Mouse (Mus musculus): ENCODE results near the gene Sv2a. TPM values are rescaled to one million over a fixed set of nuclear protein-coding genes. Genes with fewer than 3 reads are reported as not detected.

Gene Sv2a
- polyA plus RNA-seq (2012; rRNA removed) (0.39 and 0.48 TPM in 2 replicates), polyA plus RNA-seq (2014; fragmentation: Nextera tagmentation; extraction: Ambion mirVana) (0.10 and 0.39 TPM in 2 replicates)

DNA sequence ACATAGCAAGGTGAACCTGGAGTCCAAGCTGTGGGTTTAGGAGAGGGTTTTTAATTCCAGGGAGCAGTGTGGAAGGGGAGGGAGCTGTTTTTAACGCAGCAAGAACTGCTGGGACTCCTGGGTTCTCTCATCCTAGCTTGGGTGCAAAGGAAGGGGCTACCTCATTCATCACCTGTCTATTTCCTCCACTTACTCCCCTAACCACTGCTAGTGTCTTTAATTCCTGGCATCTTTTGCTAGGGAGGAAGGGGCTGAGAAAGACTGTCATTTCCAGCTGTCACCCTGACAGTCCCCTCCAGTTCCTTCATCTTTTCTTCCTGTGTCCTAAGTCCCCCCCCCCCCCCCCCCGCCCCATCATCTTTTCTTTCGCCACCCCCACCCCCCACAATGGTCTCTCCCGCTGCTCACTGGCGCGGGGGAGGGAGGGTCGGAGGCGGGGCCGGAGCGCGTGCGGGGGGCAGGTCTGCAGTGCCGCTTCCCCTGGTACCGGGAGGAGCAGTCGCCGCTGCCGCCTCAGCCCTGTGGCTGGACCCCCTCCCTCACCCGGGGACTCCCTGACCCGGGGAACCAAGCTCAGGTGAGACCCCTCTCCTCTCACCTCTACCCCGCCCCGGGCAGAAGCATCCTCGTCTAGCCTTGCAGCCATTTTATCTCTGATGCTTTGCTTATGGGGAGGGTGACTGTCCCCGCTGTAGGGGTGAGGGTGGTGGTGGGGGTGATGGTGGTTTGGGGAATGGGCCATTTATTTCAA, at the start of gene Sv2a:
TSS of gene Sv2a (plus strand) at position 425 of the 751 bp plus-strand sequence.
- H3K27me3 ChIP-seq (ENCODE audit: control insufficient read depth, insufficient read depth, low read length): peaks cover 3% of the 10 kb centered on the region; the same call in 1 of the 2 replicates
- H3K9ac ChIP-seq (replicated peaks): no peak within 1 kb of the TSS; the same call in 1 of the 2 replicates
- peak within 1 kb of the TSS; percentile 41 to 47 for H3K4me3 ChIP-seq (ENCODE audit: insufficient read depth in 1 of 2, low read depth in 2 of 2, low read length in 2 of 2)
- no peak within 1 kb of the TSS for H3K27ac ChIP-seq
- peak within 1 kb of the TSS; percentile 61 for H3K4me2 ChIP-seq (ENCODE audit: low read depth)
- DNase-seq (ENCODE audit: low read depth in 3 of 3, low spot score in 3 of 3): no peak
- peaks cover 0 to 9% of the 10 kb centered on the region in 2 experiments; a peak in 2 of 4 replicates for H3K4me1 ChIP-seq (replicated peaks; ENCODE audit: control insufficient read depth in 2 of 2, insufficient read depth in 2 of 2, low read length in 1 of 2)
- TF ChIP-seq CTCF (IDR thresholded peaks at IDR 0.05; ENCODE audit: low read depth) (no peak), EP300 (IDR thresholded peaks at IDR 0.05; ENCODE audit: low read depth) (no peak)
- ATAC-seq (ENCODE audit: insufficient read depth): no peak
- WGBS (ENCODE audit: insufficient replicate concordance): 1% methylated on average over 17 of the region's 23 CpGs
- no peaks in the 10 kb centered on the region for H3K9me3 ChIP-seq (ENCODE audit: control insufficient read depth, low read length)
- H3K36me3 ChIP-seq (replicated peaks; ENCODE audit: control insufficient read depth, insufficient read depth, low read depth): peaks cover 19% of the 10 kb centered on the region

DNA sequence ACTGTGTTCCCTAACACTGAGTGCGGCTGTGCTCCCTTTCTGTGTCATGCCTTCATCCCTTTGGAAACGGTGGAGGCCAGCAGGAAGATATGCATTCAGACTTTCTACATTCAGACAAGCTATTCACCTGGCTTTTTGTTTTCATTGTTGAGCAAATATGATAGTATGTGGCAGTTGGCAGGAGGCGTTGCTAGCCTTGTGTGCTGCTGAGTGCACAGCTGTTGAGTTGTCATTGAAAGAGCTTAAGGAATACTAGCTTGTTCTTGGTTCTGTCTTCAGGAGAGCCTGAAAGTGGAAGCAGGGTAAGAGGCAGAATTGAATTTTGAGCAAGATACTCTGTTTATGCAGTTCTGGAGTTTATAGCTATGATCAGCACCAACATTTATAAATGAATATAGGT, 48.5 kb upstream of the Sv2a start:
- no peak for ATAC-seq (ENCODE audit: insufficient read depth)
- WGBS (ENCODE audit: insufficient replicate concordance): 80% methylated on average over 3 of the region's 3 CpGs
- H3K4me1 ChIP-seq (replicated peaks; ENCODE audit: control insufficient read depth in 2 of 2, insufficient read depth in 2 of 2, low read length in 1 of 2): no peaks in the 10 kb centered on the region

DNA sequence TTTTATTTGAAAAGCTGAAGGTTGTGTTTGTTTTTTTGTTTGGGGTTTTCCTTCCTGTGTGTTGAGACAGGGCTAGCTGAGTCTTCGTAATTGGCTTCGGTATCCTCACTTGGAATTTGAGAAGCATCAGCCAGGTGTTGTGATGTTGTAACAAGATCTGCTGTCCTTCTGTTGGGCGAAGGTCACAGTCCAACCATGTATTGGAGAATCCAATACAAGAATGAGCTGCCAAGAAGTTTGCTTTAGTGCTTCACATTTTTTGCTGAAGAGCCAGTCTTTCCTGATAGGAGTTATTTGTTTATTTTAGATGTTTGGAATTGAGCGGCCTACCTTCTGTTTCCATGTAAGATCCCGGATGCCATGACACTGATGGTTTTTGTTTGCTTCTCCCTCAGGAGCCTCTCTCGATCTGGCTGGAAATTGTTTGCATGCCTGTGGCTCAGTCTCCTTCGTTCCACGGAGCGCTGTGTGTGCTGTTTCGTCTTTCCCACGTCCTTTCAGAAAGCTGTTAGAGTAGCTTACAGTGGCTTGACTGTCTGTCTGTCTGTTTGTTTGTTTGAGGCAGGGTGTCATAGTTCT, 47.5 kb upstream of the Sv2a start:
- DNase-seq (ENCODE audit: low read depth in 3 of 3, low spot score in 3 of 3) (no peak), ATAC-seq (ENCODE audit: insufficient read depth) (no peak)
- no peak overlapping the region for H3K4me2 ChIP-seq (ENCODE audit: low read depth)
- WGBS (ENCODE audit: insufficient replicate concordance): 72% methylated on average over 11 of the region's 11 CpGs
- H3K27me3 ChIP-seq (ENCODE audit: control insufficient read depth, insufficient read depth, low read length): no peaks in the 10 kb centered on the region
- H3K4me1 ChIP-seq (replicated peaks; ENCODE audit: control insufficient read depth in 2 of 2, insufficient read depth in 2 of 2, low read length in 1 of 2): no peaks in the 10 kb centered on the region
- H3K4me3 ChIP-seq (ENCODE audit: insufficient read depth in 1 of 2, low read depth in 2 of 2, low read length in 2 of 2): no peak overlapping the region
- H3K9me3 ChIP-seq (ENCODE audit: control insufficient read depth, low read length): no peaks in the 10 kb centered on the region
- H3K36me3 ChIP-seq (replicated peaks; ENCODE audit: control insufficient read depth, insufficient read depth, low read depth): no peaks in the 10 kb centered on the region; the same call in none of the 2 replicates
- H3K27ac ChIP-seq: no peak overlapping the region
- no peak overlapping the region for H3K9ac ChIP-seq (replicated peaks)
- TF ChIP-seq EP300 (IDR thresholded peaks at IDR 0.05; ENCODE audit: low read depth) (no peak), CTCF (IDR thresholded peaks at IDR 0.05; ENCODE audit: low read depth) (no peak)

More for the DNA sequence above, 48.5 kb upstream of the Sv2a start:
- Histone ChIP-seq H3K27me3 (ENCODE audit: control insufficient read depth, insufficient read depth, low read length) (no peaks in the 10 kb centered on the region), H3K27ac (no peak overlapping the region), H3K36me3 (replicated peaks; ENCODE audit: control insufficient read depth, insufficient read depth, low read depth) (no peaks in the 10 kb centered on the region; the same call in 1 of the 2 replicates), H3K9ac (replicated peaks) (no peak overlapping the region), H3K4me2 (ENCODE audit: low read depth) (no peak overlapping the region), H3K9me3 (ENCODE audit: control insufficient read depth, low read length) (no peaks in the 10 kb centered on the region), H3K4me3 (ENCODE audit: insufficient read depth in 1 of 2, low read depth in 2 of 2, low read length in 2 of 2) (no peak overlapping the region)
- DNase-seq (ENCODE audit: low read depth in 3 of 3, low spot score in 3 of 3): no peak
- no peak for TF ChIP-seq CTCF (IDR thresholded peaks at IDR 0.05; ENCODE audit: low read depth)
- no peak for TF ChIP-seq EP300 (IDR thresholded peaks at IDR 0.05; ENCODE audit: low read depth)

DNA sequence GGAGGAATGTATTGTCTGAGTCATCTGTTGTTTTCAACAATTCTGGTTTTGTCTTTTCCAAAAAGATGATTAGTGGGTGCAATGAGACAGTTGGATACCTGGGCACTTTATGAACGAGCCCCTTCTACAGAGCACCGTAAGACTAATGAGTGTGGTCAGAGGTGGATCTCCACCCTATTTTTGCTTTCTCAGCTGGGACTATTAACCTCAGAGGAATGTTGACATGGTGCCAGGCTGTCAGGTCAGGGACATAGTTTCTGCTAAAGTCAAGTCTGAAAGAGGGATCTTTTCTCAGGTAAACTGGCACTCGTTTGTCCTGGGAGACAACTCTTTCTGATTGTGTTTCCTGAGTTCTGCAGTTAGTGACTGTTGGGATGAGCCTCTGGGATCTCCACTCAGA, 45.9 kb upstream of the Sv2a start:
- no peaks in the 10 kb centered on the region for H3K4me1 ChIP-seq (replicated peaks; ENCODE audit: control insufficient read depth in 2 of 2, insufficient read depth in 2 of 2, low read length in 1 of 2)
- no peak overlapping the region for H3K9ac ChIP-seq (replicated peaks)
- no peaks in the 10 kb centered on the region; the same call in none of the 2 replicates for H3K36me3 ChIP-seq (replicated peaks; ENCODE audit: control insufficient read depth, insufficient read depth, low read depth)
- no peak overlapping the region for H3K27ac ChIP-seq
- DNase-seq (ENCODE audit: low read depth in 3 of 3, low spot score in 3 of 3) (no peak), ATAC-seq (ENCODE audit: insufficient read depth) (no peak)
- no peak overlapping the region for H3K4me3 ChIP-seq (ENCODE audit: insufficient read depth in 1 of 2, low read depth in 2 of 2, low read length in 2 of 2)
- TF ChIP-seq EP300 (IDR thresholded peaks at IDR 0.05; ENCODE audit: low read depth) (no peak), CTCF (IDR thresholded peaks at IDR 0.05; ENCODE audit: low read depth) (no peak)
- H3K4me2 ChIP-seq (ENCODE audit: low read depth): no peak overlapping the region
- 75% methylated on average over 3 of the region's 3 CpGs for WGBS (ENCODE audit: insufficient replicate concordance)
- no peaks in the 10 kb centered on the region for H3K9me3 ChIP-seq (ENCODE audit: control insufficient read depth, low read length)
- H3K27me3 ChIP-seq (ENCODE audit: control insufficient read depth, insufficient read depth, low read length): no peaks in the 10 kb centered on the region

DNA sequence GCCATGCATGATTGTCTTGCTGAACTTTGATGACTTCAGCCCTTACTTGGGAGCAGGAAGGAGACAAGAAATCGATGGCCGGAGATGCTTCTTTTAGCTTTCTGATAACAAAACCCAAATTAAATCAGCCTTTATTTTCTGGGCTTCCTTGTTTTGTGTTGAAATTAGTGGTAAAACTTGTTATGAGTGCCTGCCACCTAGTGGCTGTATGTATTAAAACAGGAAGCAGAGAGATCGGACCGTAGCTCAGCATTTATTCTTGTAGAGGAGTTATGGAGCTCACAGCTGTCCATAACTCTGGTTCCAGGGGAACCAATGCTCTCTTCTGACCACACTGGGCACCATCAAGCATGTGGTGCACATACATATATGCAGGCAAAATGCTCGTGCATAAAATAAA, 33.0 kb upstream of the Sv2a start:
- no peak overlapping the region for H3K4me3 ChIP-seq (ENCODE audit: insufficient read depth in 1 of 2, low read depth in 2 of 2, low read length in 2 of 2)
- no peaks in the 10 kb centered on the region for H3K27me3 ChIP-seq (ENCODE audit: control insufficient read depth, insufficient read depth, low read length)
- WGBS (ENCODE audit: insufficient replicate concordance): 5% methylated on average over 5 of the region's 5 CpGs
- no peak overlapping the region for H3K27ac ChIP-seq
- no peak overlapping the region for H3K4me2 ChIP-seq (ENCODE audit: low read depth)
- no peaks in the 10 kb centered on the region for H3K4me1 ChIP-seq (replicated peaks; ENCODE audit: control insufficient read depth in 2 of 2, insufficient read depth in 2 of 2, low read length in 1 of 2)
- TF ChIP-seq CTCF (IDR thresholded peaks at IDR 0.05; ENCODE audit: low read depth): peak; percentile 72
- no peak for TF ChIP-seq EP300 (IDR thresholded peaks at IDR 0.05; ENCODE audit: low read depth)
- peaks cover 8% of the 10 kb centered on the region for H3K36me3 ChIP-seq (replicated peaks; ENCODE audit: control insufficient read depth, insufficient read depth, low read depth)
- no peaks in the 10 kb centered on the region for H3K9me3 ChIP-seq (ENCODE audit: control insufficient read depth, low read length)
- DNase-seq (ENCODE audit: low read depth in 3 of 3, low spot score in 3 of 3): peak; percentile 40 to 48 (median 47)
- no peak overlapping the region for H3K9ac ChIP-seq (replicated peaks)
- ATAC-seq (ENCODE audit: insufficient read depth): no peak

Data from liver, embryonic 14.5 days (tissue).